Mouse (Mus musculus) adipocyte (in vitro differentiated cells): ENCODE results near the gene Kcnmb2.

Experiments used
- DNase-seq: peaks from one replicate; pipeline ENCODE4 v3.0.0-alpha.2; 2016; ENCODE audit warnings: low spot score

The Kcnmb2 gene

GRCm38 (mm10) chr3:32012205-32012931 is 110.1 kb downstream of the Kcnmb2 start:
- DNase-seq: no peak

GRCm38 (mm10) chr3:32020981-32021380 is 118.7 kb downstream of the Kcnmb2 start:
- no peak for DNase-seq

- DNase-seq: no peak
Measured at GRCm38 (mm10) chr3:32029375-32030050, 127.2 kb downstream of the Kcnmb2 start.

GRCm38 (mm10) chr3:32032381-32032780 is 130.1 kb downstream of the Kcnmb2 start:
- DNase-seq: no peak

GRCm38 (mm10) chr3:32043814-32044213 is 141.5 kb downstream of the Kcnmb2 start:
- DNase-seq: no peak

- no peak for DNase-seq
Measured at GRCm38 (mm10) chr3:32048777-32049176, 146.5 kb downstream of the Kcnmb2 start.

- no peak for DNase-seq
Measured at GRCm38 (mm10) chr3:32052596-32052995, 150.3 kb downstream of the Kcnmb2 start.

GRCm38 (mm10) chr3:32053610-32054241 is 151.4 kb downstream of the Kcnmb2 start:
- no peak for DNase-seq

GRCm38 (mm10) chr3:32059888-32060656 is 157.8 kb downstream of the Kcnmb2 start:
- DNase-seq: no peak

- DNase-seq: no peak
Measured at GRCm38 (mm10) chr3:32062685-32063084, 160.4 kb downstream of the Kcnmb2 start.

GRCm38 (mm10) chr3:32063312-32063711 is 161.0 kb downstream of the Kcnmb2 start:
- DNase-seq: no peak

- no peak for DNase-seq
Measured at GRCm38 (mm10) chr3:32067004-32067935, 165.0 kb downstream of the Kcnmb2 start.

GRCm38 (mm10) chr3:32073881-32074280 is 171.6 kb downstream of the Kcnmb2 start:
- no peak for DNase-seq

GRCm38 (mm10) chr3:32088762-32089161 is 186.5 kb downstream of the Kcnmb2 start:
- no peak for DNase-seq

- DNase-seq: no peak
Measured at GRCm38 (mm10) chr3:32101391-32101790, 199.1 kb downstream of the Kcnmb2 start.

- no peak for DNase-seq
Measured at GRCm38 (mm10) chr3:32119851-32120250, 217.5 kb downstream of the Kcnmb2 start.

GRCm38 (mm10) chr3:32121731-32122130 is 219.4 kb downstream of the Kcnmb2 start:
- no peak for DNase-seq

GRCm38 (mm10) chr3:32125431-32125830 is 223.1 kb downstream of the Kcnmb2 start:
- no peak for DNase-seq

- no peak for DNase-seq
Measured at GRCm38 (mm10) chr3:32128391-32128790, 226.1 kb downstream of the Kcnmb2 start.

GRCm38 (mm10) chr3:32130696-32131095 is 228.4 kb downstream of the Kcnmb2 start:
- no peak for DNase-seq

- no peak for DNase-seq
Measured at GRCm38 (mm10) chr3:32132395-32133004, 230.2 kb downstream of the Kcnmb2 start.
